Mouse (Mus musculus): ENCODE measurements around the gene Itprid1.

The Itprid1 gene

DNA sequence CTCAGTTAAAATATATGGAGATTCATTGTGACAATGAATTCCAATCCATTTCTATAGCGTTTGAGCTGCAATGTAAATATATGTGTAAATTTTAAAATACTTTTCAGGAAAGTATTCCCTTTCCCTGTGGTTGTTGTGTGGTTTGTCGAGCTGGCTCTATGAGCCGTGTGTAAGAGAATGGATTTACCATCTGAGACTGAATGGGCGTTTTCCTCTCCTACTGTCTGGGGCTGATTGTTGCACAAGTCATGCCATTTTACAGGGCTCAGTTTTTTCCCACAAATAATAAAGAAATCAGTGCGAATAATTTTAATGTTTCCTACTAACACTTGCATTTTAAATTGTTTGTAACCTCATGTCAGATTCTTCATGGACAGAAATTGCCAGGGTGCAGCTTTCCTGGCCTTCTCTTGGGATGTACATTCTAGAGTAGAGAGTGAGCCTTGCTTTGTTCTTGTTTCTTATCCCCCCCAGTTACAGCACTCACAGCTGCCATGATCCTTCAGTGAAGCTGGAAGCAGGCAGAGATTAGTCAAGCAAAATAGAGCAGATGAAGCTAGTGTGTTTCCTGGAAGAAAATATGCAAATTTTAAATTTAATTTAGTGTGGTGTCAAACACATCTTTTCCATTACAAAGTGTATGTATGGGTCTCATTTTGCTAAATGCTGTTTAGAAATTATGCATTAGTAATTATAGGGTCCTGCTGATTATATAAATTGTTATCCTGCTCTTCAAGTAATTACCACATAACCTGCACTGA, 65.1 kb downstream of the Itprid1 start:
- no peak for DNase-seq

DNA sequence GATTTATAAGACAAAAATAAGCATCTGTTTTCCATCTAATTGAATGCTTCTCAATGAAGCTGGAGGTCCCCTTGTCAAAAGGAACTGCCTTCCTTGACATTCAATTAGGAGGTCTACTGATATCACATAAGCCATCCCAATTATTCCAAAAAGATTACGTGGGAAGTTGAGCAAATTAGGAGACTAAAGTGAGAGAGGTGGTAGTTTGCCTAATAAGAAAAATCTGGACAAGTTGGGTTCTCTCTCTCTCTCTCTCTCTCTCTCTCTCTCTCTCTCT, 65.6 kb downstream of the Itprid1 start:
- DNase-seq = no peak

DNA sequence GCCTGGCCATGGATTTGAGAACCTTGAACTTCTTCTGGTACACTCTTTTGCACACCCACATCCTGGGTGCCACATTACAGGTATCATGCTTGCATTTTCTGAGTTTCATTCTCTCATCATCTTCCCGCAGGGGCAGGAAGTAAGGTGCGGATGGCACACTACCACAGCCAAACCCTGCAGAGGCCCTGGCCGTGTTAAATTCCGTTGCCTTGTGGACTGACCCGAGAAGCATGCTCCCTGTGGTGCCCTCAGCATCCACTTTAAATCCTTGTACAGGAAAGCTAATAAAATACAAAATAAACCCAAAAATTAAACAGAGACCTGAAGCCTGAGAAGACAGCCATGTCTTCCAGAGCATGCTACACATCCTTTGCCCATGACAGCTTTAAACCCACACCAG, 82.5 kb downstream of the Itprid1 start:
- DNase-seq = no peak

DNA sequence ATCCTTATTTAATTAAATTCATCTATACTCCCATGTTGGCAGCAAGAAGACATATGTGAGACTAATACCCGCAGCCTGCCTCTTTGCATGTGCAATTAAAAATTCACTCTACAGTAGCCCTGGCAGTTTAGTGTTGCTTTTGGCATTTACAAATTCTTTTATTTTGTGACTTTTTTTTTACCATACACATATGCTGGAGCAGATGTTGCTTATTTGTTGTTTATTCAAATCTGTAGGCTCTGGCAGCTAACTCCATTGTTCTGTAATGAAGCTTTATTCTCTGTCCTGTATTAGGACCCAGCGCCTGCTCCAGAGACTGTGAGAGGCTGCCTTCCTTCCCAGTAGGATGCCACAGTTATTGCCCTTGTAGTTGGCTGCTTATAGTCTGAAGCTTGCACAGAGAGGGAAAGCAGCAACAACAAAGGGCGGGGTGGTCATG, 83.6 kb downstream of the Itprid1 start:
- DNase-seq = no peak

DNA sequence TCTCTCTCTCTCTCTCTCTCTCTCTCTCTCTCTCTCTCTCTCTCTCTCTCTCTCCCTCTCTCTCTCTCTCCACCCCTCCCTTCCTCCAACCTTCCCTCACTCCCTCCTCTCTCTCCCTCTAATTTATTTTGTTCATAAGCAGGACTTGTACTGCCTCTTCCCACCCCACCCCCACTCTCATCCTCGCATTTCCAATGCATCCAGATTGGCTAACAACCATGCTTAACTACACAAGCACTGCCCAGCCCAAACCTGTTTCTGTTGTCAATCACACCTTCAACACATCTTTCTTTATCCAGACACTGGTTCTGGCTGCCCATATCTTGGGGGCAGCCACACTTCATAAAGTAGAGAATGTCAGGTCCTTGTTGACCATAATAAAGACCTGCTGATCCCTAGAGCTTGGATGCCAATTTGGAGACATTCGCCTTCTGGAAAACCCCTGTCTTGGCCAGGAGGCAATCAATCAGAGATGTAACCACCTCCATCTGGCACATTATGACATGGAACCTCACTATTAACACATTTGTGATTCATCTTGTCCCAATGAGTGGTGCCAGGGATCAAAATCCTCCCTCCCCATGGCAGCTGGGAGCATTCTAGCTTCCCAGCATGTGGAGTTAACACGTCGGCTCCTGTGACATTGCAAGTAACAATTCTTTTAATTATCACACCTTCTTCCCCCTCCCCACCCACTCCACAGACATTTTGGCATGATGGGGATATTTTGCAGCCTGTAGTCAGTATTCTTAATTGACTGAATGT, 84.4 kb downstream of the Itprid1 start:
- no peak for DNase-seq

DNA sequence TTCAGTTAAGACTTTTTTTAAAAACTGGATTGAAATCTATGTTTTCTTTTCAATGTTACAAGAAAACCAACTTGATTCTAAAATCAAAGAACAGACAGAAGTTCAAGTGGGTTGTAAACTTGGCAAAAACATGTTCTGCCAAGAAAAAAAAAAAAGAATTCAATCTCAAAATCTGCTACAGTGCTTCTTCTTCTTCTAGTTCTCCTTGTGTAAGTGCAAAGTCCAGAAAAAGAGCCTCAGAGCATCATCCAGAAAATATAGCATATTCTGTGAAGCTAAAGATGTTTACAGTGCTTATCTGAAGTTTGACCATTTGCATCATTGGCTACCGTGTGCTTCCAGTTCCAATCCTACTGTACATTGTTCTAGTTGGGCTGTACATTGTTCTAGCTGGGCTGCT, 108.0 kb downstream of the Itprid1 start:
- DNase-seq = no peak

DNA sequence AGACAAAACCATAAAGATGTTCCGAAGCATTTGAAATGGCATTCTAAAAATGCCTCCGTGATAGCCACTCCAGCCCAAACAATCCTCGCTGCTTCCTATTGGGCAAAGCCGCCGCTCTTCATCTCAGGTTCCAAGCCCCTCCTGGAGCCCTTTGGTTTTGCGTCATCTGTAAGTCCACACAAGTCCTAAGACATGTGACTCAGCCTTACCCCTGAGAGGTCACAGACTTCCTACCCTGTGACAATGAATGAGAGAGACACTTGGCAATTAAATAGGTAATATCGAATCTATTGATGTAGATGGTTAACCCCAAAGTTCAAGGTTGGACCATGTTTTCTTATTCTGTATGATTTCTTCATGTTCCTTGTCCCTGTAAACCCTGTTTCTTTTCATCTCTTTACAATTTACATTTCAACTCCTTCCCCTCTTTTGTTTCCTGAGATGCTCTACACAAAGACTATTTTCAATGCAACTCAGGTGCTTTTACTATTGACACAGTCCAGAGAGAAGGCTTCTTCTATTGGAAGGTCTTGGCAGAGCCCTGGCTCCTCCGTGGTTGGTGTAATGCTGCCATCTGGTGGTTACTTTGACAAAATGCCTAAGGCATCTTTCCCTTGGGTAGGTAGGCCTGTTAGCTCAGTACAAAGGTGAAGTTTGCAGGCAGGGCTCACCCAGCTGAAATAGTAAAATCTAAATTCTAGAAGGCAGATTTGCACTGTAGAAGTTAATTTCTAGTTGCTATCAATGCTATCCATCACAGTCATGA, 113.8 kb downstream of the Itprid1 start:
- DNase-seq = peak; percentile 53

DNA sequence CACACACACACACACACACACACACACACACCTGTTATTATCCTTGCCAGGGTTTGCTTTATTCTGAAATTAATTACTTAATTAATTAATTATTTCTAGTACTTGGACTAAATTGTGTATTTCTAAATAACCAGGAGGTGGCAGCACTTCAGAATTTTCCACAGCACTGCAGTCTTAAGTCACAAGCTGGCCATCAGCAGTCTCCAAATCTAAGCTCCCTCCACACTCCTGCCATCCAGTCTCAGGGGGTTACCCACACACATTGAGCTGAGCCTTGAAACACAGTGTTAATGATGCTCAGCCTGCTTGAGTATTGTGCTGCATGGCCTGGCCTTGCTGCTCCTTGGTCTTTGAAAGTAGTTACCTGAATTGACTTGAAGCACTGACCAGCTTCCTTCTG, 136.3 kb downstream of the Itprid1 start:
- DNase-seq = no peak

DNA sequence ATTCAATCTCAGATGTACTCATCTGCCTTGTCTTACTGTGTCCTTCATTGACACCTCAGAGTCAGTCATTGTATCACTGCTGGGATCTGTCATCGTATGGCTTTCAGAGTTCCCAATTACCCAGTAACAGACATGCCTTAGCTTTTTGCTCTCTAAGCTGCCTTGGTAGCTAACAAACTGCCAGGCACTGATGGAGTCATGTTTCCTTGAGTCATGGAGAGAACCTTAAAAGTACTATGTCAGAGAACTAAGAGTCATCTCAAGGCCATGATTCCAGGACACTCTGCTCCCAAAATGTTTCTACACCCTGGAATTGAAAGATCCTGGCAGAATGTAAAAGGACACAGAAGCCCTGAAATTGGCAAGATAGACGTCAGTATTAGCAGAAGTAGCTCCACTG, 143.1 kb downstream of the Itprid1 start:
- no peak for DNase-seq

DNA sequence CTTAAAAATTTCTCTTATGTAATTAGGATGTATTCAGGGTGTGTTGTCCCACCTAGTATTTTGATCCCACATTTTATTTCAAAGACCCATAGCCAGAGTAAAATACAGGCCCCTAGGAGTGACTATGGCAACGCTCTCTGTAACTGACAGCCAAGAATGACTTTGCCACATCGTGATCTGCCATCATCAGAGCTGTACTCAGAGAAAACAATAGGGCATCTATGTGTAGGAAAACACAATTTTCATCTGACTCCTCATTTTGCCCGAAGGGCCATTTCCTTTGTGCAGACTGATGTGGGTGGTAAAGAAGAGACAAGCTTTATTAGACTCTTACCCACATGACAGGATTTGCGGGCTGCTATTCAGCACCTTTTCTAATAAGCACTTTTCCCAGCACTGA, 172.0 kb downstream of the Itprid1 start:
- DNase-seq = no peak

DNA sequence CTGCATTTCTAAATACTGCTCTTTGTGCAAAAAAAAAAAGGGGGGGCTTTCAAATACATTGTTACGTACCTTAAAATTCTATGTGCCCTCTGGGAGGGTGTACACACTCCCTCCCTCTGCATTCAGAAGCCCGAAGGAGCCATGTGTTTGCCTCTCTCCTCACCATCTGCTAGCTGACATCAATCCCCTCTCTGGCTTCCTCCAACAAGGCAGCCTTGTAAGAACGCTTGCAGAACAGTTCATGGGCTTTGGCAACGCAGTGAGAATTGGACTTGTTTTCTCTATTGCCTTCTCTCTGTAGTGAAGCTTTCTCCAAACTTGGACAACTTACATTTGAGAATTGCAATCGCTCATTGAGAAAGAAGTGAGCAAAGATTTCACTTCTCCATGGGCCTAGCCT, 175.7 kb downstream of the Itprid1 start:
- DNase-seq = no peak

DNA sequence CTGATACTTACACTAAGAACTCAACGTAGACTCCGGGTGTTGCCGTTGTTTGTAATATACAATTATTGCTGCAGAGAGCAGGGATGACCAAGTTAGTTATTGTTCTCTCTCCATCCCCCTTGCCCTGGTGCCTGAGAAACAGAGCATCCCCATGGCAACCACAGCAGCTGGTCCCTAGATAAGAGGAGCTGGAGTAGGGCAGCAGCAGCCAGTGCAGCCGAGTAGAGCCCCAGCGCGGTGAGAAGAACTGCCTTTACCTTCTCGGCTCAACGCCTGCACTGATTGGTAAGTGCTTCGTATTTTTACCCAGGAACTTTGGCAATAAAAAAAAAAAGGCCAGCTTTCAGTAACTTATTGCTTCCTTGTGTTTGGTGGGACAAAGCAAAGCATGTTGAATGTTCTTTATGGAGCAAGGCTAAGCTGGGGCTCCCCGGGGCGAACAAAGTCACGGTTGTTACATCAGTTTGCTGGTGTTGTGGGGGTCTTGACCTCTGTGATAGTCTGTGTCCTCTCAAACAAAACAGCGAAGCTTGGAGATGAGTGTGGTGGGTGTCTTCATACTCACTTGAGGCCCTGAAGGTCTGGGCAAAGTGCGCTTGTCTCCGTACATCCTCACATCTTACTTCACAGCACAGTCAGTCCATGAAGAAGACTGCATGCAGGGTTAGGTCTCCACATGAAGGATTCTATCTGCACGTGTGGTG, 180.7 kb downstream of the Itprid1 start, which contains the start of gene Ppp1r17:
Gene Ppp1r17 (plus strand): TSS at position 207 of the 704 bp plus-strand sequence.
- no peak for DNase-seq

DNA sequence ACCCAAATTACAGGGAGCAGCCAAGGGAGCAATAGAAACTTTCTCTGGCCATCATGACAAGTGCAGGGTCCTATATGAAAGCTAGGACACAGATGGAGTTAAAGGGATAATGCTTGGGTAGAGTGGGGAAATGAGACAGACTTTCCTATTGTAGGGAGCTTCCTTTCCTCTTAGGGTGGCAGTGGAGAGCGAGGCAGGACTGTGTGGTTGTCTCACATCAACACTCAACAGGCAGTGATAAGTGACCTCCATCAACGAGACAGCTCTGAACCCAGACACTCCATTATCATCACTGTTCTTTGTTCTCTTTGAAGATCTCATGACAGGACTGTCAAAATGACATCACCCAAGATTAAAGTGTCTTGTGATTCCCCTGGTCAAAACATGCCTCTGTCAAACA, 182.9 kb downstream of the Itprid1 start:
- no peak for DNase-seq

DNA sequence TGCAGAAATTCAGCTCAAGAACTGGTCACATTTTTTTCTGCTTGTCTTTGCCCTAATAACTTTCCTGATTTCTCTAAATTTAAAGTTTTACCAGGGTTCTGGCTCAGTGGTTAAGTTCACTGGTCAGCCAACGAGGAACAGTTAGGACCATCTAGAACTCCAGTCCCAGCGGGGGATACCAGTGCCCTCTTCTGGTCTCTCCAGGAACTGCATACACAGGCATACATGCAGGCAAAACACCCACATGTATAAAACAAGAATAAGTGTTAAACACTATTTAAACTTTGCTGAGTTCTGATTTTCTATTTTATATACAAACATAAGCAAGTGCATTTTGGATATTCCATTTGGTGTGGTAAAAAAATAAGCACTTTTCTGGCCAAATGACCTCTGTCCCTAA, 188.8 kb downstream of the Itprid1 start:
- no peak for DNase-seq

DNA sequence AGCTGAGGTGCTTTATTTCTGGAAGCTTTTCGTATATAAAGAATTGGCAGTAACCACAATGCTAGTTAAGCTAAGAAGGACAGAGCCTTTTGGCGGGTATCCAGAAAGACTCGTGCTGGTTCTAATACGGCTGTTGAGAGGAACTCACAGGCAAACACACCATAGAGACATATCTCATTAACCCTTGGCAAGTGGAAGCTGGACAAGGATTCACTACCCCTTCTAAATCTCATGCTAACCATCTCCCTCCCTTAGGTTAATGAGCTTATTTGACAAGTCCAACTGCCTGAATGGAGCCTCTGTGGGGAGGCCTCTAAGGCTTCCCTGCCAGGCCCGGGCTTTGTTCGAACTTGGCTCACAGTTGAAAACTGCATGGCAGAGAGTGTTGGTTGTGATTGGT, 190.6 kb downstream of the Itprid1 start:
- no peak for DNase-seq

DNA sequence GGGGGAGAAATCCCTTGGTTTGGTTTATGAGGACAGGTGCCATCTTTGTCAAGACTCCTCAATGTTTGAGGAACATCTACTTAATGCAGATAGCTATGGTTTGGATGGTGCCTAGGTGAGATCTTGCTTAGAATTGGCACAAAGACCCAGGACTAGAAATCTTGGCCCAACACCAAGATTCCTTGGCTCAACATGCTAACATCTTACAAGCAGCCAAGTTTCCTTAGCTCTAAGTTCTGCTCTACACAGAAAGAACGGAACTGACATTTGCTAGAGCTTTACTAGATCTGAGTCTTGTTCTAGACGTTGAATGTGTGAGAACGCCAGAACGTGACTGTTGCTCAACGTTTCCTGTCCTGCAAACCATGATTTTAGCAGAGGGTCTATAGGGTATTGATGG, 191.3 kb downstream of the Itprid1 start:
- DNase-seq = peak; percentile 5

Measured in right cerebral cortex, postnatal 25 days (tissue).